Mouse (Mus musculus) thymus, adult 2 months (tissue): ENCODE measurements around the gene Cdkn1b. TPM values are rescaled to one million over a fixed set of nuclear protein-coding genes. Genes with fewer than 3 reads are reported as not detected.
A peak's percentile ranks its signal among the peaks of the same experiment; 100 is the strongest.

ENCODE experiments used
- DNase-seq: peaks from one replicate; pipeline ENCODE4 v3.0.0; 2021
- H3K27ac ChIP-seq: fragments of 200-500 bp; 2 replicates; pipeline ENCODE4 v1.5.1; 2012; ENCODE audit warnings: low read length, control low read depth; ENCODE audit not compliant: control insufficient read depth, insufficient read depth
- H3K27me3 ChIP-seq: fragments of 200-500 bp; 2 replicates; pipeline ENCODE4 v1.6.1; 2012; ENCODE audit warnings: mild to moderate bottlenecking, low read length, moderate library complexity, mixed read lengths; ENCODE audit not compliant: control insufficient read depth, insufficient read depth
- H3K36me3 ChIP-seq: fragments of 200-500 bp; 2 replicates; pipeline ENCODE4 v1.6.1; 2012; ENCODE audit warnings: mild to moderate bottlenecking, low read length, moderate library complexity; ENCODE audit not compliant: control insufficient read depth, insufficient read depth
- H3K4me1 ChIP-seq: fragments of 200-500 bp; replicated peaks from 2 replicates; pipeline ENCODE4 v1.6.1; 2012; ENCODE audit warnings: low read length; ENCODE audit not compliant: control insufficient read depth, insufficient read depth
- H3K4me3 ChIP-seq: fragments of 200-500 bp; 2 replicates; pipeline ENCODE4 v1.5.1; 2012; ENCODE audit warnings: mild to moderate bottlenecking, low read length, control low read depth, moderate library complexity; ENCODE audit not compliant: control insufficient read depth, insufficient read depth
- CTCF ChIP-seq: fragments of 200-500 bp; IDR thresholded peaks from 2 replicates; pipeline ENCODE4 v1.5.1; 2012; ENCODE audit warnings: mild to moderate bottlenecking, control low read depth, low read length, moderate library complexity, borderline replicate concordance; ENCODE audit not compliant: control insufficient read depth, poor library complexity, insufficient read depth; ENCODE audit errors: extremely low read depth
- POLR2A ChIP-seq: fragments of 200-500 bp; IDR thresholded peaks from 2 replicates; pipeline ENCODE4 v1.6.1; 2012; ENCODE audit warnings: mild to moderate bottlenecking, low read length, control low read depth, moderate library complexity; ENCODE audit not compliant: control insufficient read depth, poor library complexity, insufficient read depth; ENCODE audit errors: extremely low read depth
- WGBS: fragments of 180-500 bp; shearing (Covaris S2); methylation state at CpG from one replicate; pipeline ENCODE4 v1.1.7; 2018; 5-methylcytosine and 5-hydroxymethylcytosine counted together
- polyA plus RNA-seq: library from polyadenylated mRNA; depleted of rRNA; stranded (reverse); fragments of >200 nt; gene quantifications from 2 replicates; pipeline ENCODE4 v1.2.3, GENCODE M21; 2012

The Cdkn1b gene
- polyA plus RNA-seq, 1 experiment = 65.2 TPM

- H3K36me3 ChIP-seq = peaks cover 4% of the 10 kb centered on the region; the same call in 1 of the 2 replicates
- no peak for TF ChIP-seq POLR2A
- no peak for TF ChIP-seq CTCF
- WGBS = under 1% methylated on average over 13 of the region's 13 CpGs
Measured at GRCm38 (mm10) chr6:134927595-134928095, 7.4 kb downstream of the Cdkn1b start.

GRCm38 (mm10) chr6:134928096-134928888, 8.1 kb downstream of the Cdkn1b start:
- TF ChIP-seq POLR2A (peak; percentile 70), CTCF (no peak)
- DNase-seq = peak; percentile 69
- WGBS = under 1% methylated on average over 63 of the region's 63 CpGs
- Histone ChIP-seq H3K4me1 (peaks cover 17% of the 10 kb centered on the region), H3K4me3 (peak overlapping the region; percentile 59), H3K36me3 (peaks cover 4% of the 10 kb centered on the region; the same call in 1 of the 2 replicates), H3K27me3 (no peaks in the 10 kb centered on the region), H3K27ac (peak overlapping the region; percentile 98)

More at GRCm38 (mm10) chr6:134927595-134928095, 7.4 kb downstream of the Cdkn1b start:
- H3K4me3 ChIP-seq = peak overlapping the region; percentile 59
- H3K27me3 ChIP-seq = no peaks in the 10 kb centered on the region
- DNase-seq = peak; percentile 40
- H3K4me1 ChIP-seq = peaks cover 16% of the 10 kb centered on the region
- H3K27ac ChIP-seq = peak overlapping the region; percentile 98

- Histone ChIP-seq H3K27ac (peak overlapping the region; percentile 95), H3K27me3 (no peaks in the 10 kb centered on the region), H3K4me1 (peaks cover 18% of the 10 kb centered on the region), H3K36me3 (no peaks in the 10 kb centered on the region; the same call in 1 of the 2 replicates), H3K4me3 (peak overlapping the region; percentile 99)
- under 1% methylated on average over 15 of the region's 15 CpGs for WGBS
- DNase-seq = peak; percentile 47
- TF ChIP-seq POLR2A (no peak), CTCF (no peak)
Measured at GRCm38 (mm10) chr6:134928889-134929310, 8.7 kb downstream of the Cdkn1b start.

GRCm38 (mm10) chr6:134929926-134930325, 9.7 kb downstream of the Cdkn1b start:
- TF ChIP-seq CTCF (no peak), POLR2A (no peak)
- Histone ChIP-seq H3K4me3 (peak overlapping the region; percentile 34), H3K36me3 (no peaks in the 10 kb centered on the region), H3K4me1 (peaks cover 21% of the 10 kb centered on the region), H3K27me3 (no peaks in the 10 kb centered on the region), H3K27ac (peak overlapping the region; percentile 27)
- 28% methylated on average over 4 of the region's 4 CpGs for WGBS
- no peak for DNase-seq

- Histone ChIP-seq H3K27ac (peak overlapping the region; percentile 69; the same call in 1 of the 2 replicates), H3K4me3 (peak overlapping the region; percentile 3; the same call in 1 of the 2 replicates), H3K27me3 (no peaks in the 10 kb centered on the region), H3K36me3 (no peaks in the 10 kb centered on the region), H3K4me1 (peaks cover 21% of the 10 kb centered on the region)
- WGBS = 72% methylated on average over 7 of the region's 7 CpGs
- no peak for DNase-seq
- no peak for TF ChIP-seq POLR2A
- no peak for TF ChIP-seq CTCF
Measured at GRCm38 (mm10) chr6:134930383-134930782, 10.2 kb downstream of the Cdkn1b start.

- Histone ChIP-seq H3K36me3 (no peaks in the 10 kb centered on the region), H3K4me3 (no peak overlapping the region), H3K27me3 (no peaks in the 10 kb centered on the region), H3K27ac (peak overlapping the region; percentile 69), H3K4me1 (peaks cover 21% of the 10 kb centered on the region)
- no peak for DNase-seq
- 62% methylated on average over 3 of the region's 3 CpGs for WGBS
- TF ChIP-seq POLR2A = no peak
- no peak for TF ChIP-seq CTCF
Measured at GRCm38 (mm10) chr6:134931146-134931545, 10.9 kb downstream of the Cdkn1b start.
